Mouse (Mus musculus) forebrain, embryonic 14.5 days (tissue): ENCODE data around the gene Ldoc1. TPM values are rescaled to one million over a fixed set of nuclear protein-coding genes. Genes with fewer than 3 reads are reported as not detected.

Source experiments
- ATAC-seq: fragments of 200-750 bp; cut with Nextera tagmentation; 2 replicates; pipeline ENCODE4 v1.8.0; 2017; ENCODE audit warnings: mild to moderate bottlenecking, moderate library complexity
- DNase-seq: peaks from one replicate; pipeline ENCODE4 v3.0.0-alpha.2; 2015; ENCODE audit warnings: low spot score
- H3K27ac ChIP-seq: fragments of 300-500 bp; sonication (generic); 2 replicates; pipeline ENCODE4 v1.5.1; 2014; ENCODE audit warnings: low read depth, mild to moderate bottlenecking, control low read depth, low read length, moderate library complexity
- H3K27me3 ChIP-seq: fragments of 300-500 bp; sonication (generic); replicated peaks from 2 replicates; pipeline ENCODE4 v1.6.1; 2014; ENCODE audit warnings: low read length, control low read depth, mixed read lengths; ENCODE audit not compliant: control insufficient read depth, insufficient read depth
- H3K36me3 ChIP-seq: fragments of 300-500 bp; sonication (generic); 2 replicates; pipeline ENCODE4 v1.6.1; 2014; ENCODE audit warnings: low read length, control low read depth; ENCODE audit not compliant: control insufficient read depth, insufficient read depth
- H3K4me1 ChIP-seq: fragments of 300-500 bp; sonication (generic); 2 replicates; pipeline ENCODE4 v1.6.1; 2014; ENCODE audit warnings: antibody characterized with exemption, low read length, control low read depth; ENCODE audit not compliant: control insufficient read depth, insufficient read depth
- H3K4me2 ChIP-seq: fragments of 300-500 bp; sonication (generic); 2 replicates; pipeline ENCODE4 v1.6.1; 2014; ENCODE audit warnings: mild to moderate bottlenecking, control low read depth, low read length
- H3K4me3 ChIP-seq: fragments of 300-500 bp; sonication (generic); 2 replicates; pipeline ENCODE4 v1.5.1; 2014; ENCODE audit warnings: low read depth, low read length, control low read depth
- H3K9ac ChIP-seq: fragments of 300-500 bp; sonication (generic); 2 replicates; pipeline ENCODE4 v1.6.1; 2014; ENCODE audit warnings: mild to moderate bottlenecking, low read length, control low read depth, moderate library complexity
- H3K9me3 ChIP-seq: fragments of 300-500 bp; sonication (generic); replicated peaks from 2 replicates; pipeline ENCODE4 v1.6.1; 2016; ENCODE audit warnings: low read length, control low read depth, mixed read lengths; ENCODE audit not compliant: control insufficient read depth
- WGBS: fragments of 180-500 bp; shearing (Covaris S2); extraction: QIAGEN DNeasy Blood & Tissue Kit; methylation state at CpG from one replicate; pipeline ENCODE4 v1.1.7; 2014; 5-methylcytosine and 5-hydroxymethylcytosine counted together
- polyA plus RNA-seq: library from polyadenylated mRNA; unstranded; fragments of >200 nt; fragmentation: Nextera tagmentation; extraction: Ambion mirVana; gene quantifications from 2 replicates; pipeline ENCODE4 v1.2.1, GENCODE M21; 2014

Ldoc1 gene
- 2.7 TPM in 2 replicates for polyA plus RNA-seq

- peak within 1 kb of the TSS; percentile 26 for H3K4me3 ChIP-seq
These were observed at the start of gene Ldoc1 for GRCm38 (mm10) chrX:61709302-61710033. Gene Ldoc1, plus strand, starts transcription at chrX:61709497.

GRCm38 (mm10) chrX:61710131-61710530, 834 bp downstream of the Ldoc1 start:
- ATAC-seq (no peak), DNase-seq (no peak)
- Histone ChIP-seq H3K4me3 (no peak overlapping the region), H3K36me3 (no peaks in the 10 kb centered on the region), H3K27ac (no peak overlapping the region), H3K4me1 (no peaks in the 10 kb centered on the region), H3K4me2 (no peak overlapping the region), H3K9ac (no peak overlapping the region), H3K27me3 (no peaks in the 10 kb centered on the region), H3K9me3 (no peaks in the 10 kb centered on the region)
- 86% methylated on average over 7 of the region's 7 CpGs for WGBS

More at GRCm38 (mm10) chrX:61709302-61710033, at the start of gene Ldoc1:
- Histone ChIP-seq H3K9me3 (no peaks in the 10 kb centered on the region), H3K4me1 (no peaks in the 10 kb centered on the region), H3K36me3 (no peaks in the 10 kb centered on the region), H3K27me3 (no peaks in the 10 kb centered on the region), H3K9ac (no peak within 1 kb of the TSS), H3K4me2 (peak within 1 kb of the TSS; percentile 52), H3K27ac (no peak within 1 kb of the TSS)
- ATAC-seq (0 out of 2 replicates have a peak, but pooled peaks have one; percentile 12), DNase-seq (no peak)
- 49% methylated on average over 33 of the region's 34 CpGs for WGBS

GRCm38 (mm10) chrX:61722281-61723028, 13.2 kb downstream of the Ldoc1 start:
- Histone ChIP-seq H3K9me3 (no peaks in the 10 kb centered on the region), H3K4me2 (peak overlapping the region; percentile 12; the same call in 1 of the 2 replicates), H3K4me1 (no peaks in the 10 kb centered on the region), H3K9ac (no peak overlapping the region), H3K36me3 (no peaks in the 10 kb centered on the region), H3K4me3 (no peak overlapping the region), H3K27ac (no peak overlapping the region), H3K27me3 (no peaks in the 10 kb centered on the region)
- 37% methylated on average over 12 of the region's 12 CpGs for WGBS
- ATAC-seq (peak; percentile 86), DNase-seq (peak; percentile 37)

GRCm38 (mm10) chrX:61723029-61723980, 14.0 kb downstream of the Ldoc1 start:
- no peaks in the 10 kb centered on the region for H3K4me1 ChIP-seq
- WGBS = 64% methylated on average over 9 of the region's 9 CpGs
- no peak overlapping the region for H3K4me3 ChIP-seq

GRCm38 (mm10) chrX:61727516-61728310, 18.4 kb downstream of the Ldoc1 start:
- no peak for DNase-seq
- ATAC-seq = no peak
- Histone ChIP-seq H3K4me2 (no peak overlapping the region), H3K27me3 (no peaks in the 10 kb centered on the region), H3K4me1 (no peaks in the 10 kb centered on the region), H3K36me3 (no peaks in the 10 kb centered on the region), H3K4me3 (no peak overlapping the region), H3K27ac (no peak overlapping the region), H3K9me3 (no peaks in the 10 kb centered on the region), H3K9ac (no peak overlapping the region)
- WGBS = 42% methylated on average over 2 of the region's 2 CpGs

More at GRCm38 (mm10) chrX:61723029-61723980, 14.0 kb downstream of the Ldoc1 start:
- DNase-seq (no peak), ATAC-seq (peak; percentile 15; the same call in 1 of the 2 replicates)
- Histone ChIP-seq H3K9ac (no peak overlapping the region), H3K27ac (no peak overlapping the region), H3K27me3 (no peaks in the 10 kb centered on the region), H3K36me3 (no peaks in the 10 kb centered on the region), H3K4me2 (peak overlapping the region; percentile 12; the same call in 1 of the 2 replicates), H3K9me3 (no peaks in the 10 kb centered on the region)
